Mouse (Mus musculus): ENCODE measurements around the gene Snx6. TPM values are rescaled to one million over a fixed set of nuclear protein-coding genes. Genes with fewer than 3 reads are reported as not detected.
A peak's percentile ranks its signal among the peaks of the same experiment; 100 is the strongest.
"Not testable (repeated sequence)": the region's sequence is repeated elsewhere in the genome, so short reads cannot be mapped to it uniquely, and the experiment has no call there.

Snx6 gene
- total RNA-seq (2021) = 10 to 100 TPM; 17.2 to 18.6 TPM
- long read RNA-seq, experiment 1, transcript Snx6-201 (14 exons, 1,928 nt) = major isoform, 25 of 31 reads
- long read RNA-seq, experiment 1, partial matches to known transcripts = 2 of 31 reads
- long read RNA-seq, experiment 1, other reads (novel, unspliced or antisense) = 4 of 31 reads
- long read RNA-seq, experiment 2, transcript Snx6-201 (14 exons, 1,928 nt) = major isoform, 30 of 44 reads
- long read RNA-seq, experiment 2, partial matches to known transcripts = 7 of 44 reads
- long read RNA-seq, experiment 2, other reads (novel, unspliced or antisense) = 7 of 44 reads

- peak; percentile 87 for DNase-seq
Observed at GRCm38 (mm10) chr12:54795153-54795998, at the start of gene Snx6. Gene Snx6 (minus strand): TSS chr12:54795703.

- DNase-seq = no peak
Observed at GRCm38 (mm10) chr12:54844415-54844814, 48.9 kb upstream of the Snx6 start.

GRCm38 (mm10) chr12:54841576-54841975 lies 46.1 kb upstream of the Snx6 start:
- no peak for DNase-seq

- no peak for DNase-seq
Observed at GRCm38 (mm10) chr12:54839815-54840214, 44.3 kb upstream of the Snx6 start.

GRCm38 (mm10) chr12:54838931-54839330 lies 43.4 kb upstream of the Snx6 start:
- no peak for DNase-seq

GRCm38 (mm10) chr12:54835608-54836570 lies 40.4 kb upstream of the Snx6 start:
- DNase-seq = peak; percentile 31

- DNase-seq = peak; percentile 88
Observed at GRCm38 (mm10) chr12:54834925-54835447, 39.5 kb upstream of the Snx6 start.

- peak; percentile 18 for DNase-seq
Observed at GRCm38 (mm10) chr12:54833856-54834399, 38.4 kb upstream of the Snx6 start.

- not testable (repeated sequence) for DNase-seq
Observed at GRCm38 (mm10) chr12:54831927-54832326, 36.4 kb upstream of the Snx6 start.

- DNase-seq = peak; percentile 61
Observed at GRCm38 (mm10) chr12:54830574-54830973, 35.1 kb upstream of the Snx6 start.

GRCm38 (mm10) chr12:54829876-54830275 lies 34.4 kb upstream of the Snx6 start:
- no peak for DNase-seq

- DNase-seq = no peak
Observed at GRCm38 (mm10) chr12:54828043-54828442, 32.5 kb upstream of the Snx6 start.

GRCm38 (mm10) chr12:54825202-54825601 lies 29.7 kb upstream of the Snx6 start:
- DNase-seq = no peak

GRCm38 (mm10) chr12:54822836-54823426 lies 27.4 kb upstream of the Snx6 start:
- no peak for DNase-seq

GRCm38 (mm10) chr12:54820684-54821161 lies 25.2 kb upstream of the Snx6 start:
- no peak for DNase-seq

GRCm38 (mm10) chr12:54819181-54819935 lies 23.9 kb upstream of the Snx6 start:
- no peak for DNase-seq

GRCm38 (mm10) chr12:54810142-54810541 lies 14.6 kb upstream of the Snx6 start:
- no peak for DNase-seq

- DNase-seq = no peak
Observed at GRCm38 (mm10) chr12:54807481-54807880, 12.0 kb upstream of the Snx6 start.

GRCm38 (mm10) chr12:54806131-54806530 lies 10.6 kb upstream of the Snx6 start:
- DNase-seq = no peak

Data from gastrocnemius, postnatal 25 days (tissue).